Mouse (Mus musculus) erythroblast, embryonic 14.5 days (primary cell): Measurements from ENCODE around the gene Syn3.

Experiments
- GATA1 ChIP-seq: IDR thresholded peaks from 2 replicates; pipeline ENCODE4 v1.6.1; 2012; ENCODE audit warnings: low read length, inconsistent platforms, mixed read lengths
- TAL1 ChIP-seq: IDR thresholded peaks from 3 replicates; pipeline ENCODE4 v1.6.1; 2012; ENCODE audit warnings: low read length, inconsistent platforms, mixed read lengths

GRCm38 (mm10) chr10:86476720-86477119, 22.0 kb downstream of the Syn3 start:
- TF ChIP-seq TAL1 (no peak), GATA1 (no peak)
